Mouse (Mus musculus): Measurements from ENCODE around the gene Mybl2. TPM values are rescaled to one million over a fixed set of nuclear protein-coding genes. Genes with fewer than 3 reads are reported as not detected.

Gene Mybl2
- total RNA-seq, 2 experiments from 2014 or later, result 0.12 to 0.25 TPM

DNA sequence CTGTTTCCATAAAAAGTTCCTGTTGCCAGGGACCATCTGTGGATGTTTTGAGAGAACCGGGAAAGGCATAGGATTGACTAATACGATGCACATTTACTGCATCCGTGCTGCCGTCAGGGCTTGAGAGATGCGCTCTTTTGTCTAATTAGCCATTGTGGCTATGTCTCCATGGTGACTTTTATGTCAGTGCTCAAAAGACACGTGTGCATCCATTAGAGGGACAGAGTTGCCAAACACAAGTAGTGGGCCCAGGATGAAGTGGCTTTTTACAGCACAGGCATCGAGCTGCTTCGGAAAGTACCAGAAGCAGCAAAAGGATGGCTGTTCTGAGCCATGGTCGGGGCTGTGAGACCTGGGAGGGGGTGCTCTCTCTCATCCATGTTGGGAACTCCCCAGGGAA, 53.9 kb downstream of the Mybl2 start:
- no peak for DNase-seq (ENCODE audit: low spot score)

DNA sequence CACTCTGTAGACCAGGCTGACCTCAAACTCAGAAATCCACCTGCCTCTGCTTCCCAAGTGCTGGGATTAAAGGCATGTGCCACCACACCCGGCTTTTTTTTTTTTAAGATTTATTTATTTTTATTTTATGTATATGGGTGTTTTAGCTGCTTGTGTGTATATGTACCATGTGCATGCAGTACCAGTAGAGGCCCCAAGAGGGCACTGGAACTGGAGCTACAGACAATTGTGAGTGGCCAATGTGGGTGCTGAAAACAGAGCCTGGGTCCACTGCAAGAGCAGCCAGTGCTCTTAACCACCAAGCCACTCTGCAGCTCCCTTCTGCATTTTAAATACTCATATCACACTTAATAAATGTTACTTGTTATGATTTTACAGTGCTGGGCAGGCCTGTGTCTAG, 56.2 kb downstream of the Mybl2 start:
- DNase-seq (ENCODE audit: low spot score), result no peak

DNA sequence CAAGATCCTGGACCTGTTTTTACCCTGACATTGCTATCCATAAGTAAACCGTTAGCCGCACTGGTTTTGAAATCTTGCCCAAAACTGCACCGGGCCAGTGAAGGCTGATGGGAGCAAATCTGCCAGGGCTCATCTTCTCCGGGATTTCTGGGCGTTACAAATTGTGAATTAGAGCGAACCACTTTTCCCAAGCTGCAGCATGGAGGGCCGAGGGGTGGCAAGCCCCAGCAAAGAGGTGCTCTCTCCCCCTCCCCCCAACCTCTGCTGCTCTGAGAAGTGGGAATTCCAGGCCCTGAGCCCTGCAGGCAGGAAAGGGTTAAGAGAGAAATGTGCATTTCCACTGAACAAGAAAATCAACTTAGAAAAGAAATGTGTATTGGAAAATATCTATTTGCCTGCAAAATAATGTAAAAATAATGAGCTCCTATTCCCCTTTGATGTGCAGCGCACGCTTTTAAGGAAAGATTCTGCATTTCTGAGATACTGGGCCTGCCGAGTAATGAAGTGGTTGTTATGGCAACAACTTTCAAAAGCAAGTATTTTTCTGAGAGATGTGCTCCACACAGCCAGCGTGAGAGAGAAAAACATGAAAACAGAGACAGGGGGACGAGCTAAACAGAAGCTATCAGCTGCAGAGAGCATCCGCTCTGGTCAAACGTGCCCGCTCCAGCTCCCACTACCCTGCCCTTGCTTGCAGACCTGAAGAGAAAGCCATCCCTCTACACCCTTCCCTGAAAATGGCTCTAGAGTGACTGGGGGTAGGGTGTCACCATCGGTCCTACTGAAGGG, 57.1 kb downstream of the Mybl2 start:
- no peak for DNase-seq (ENCODE audit: low spot score)

DNA sequence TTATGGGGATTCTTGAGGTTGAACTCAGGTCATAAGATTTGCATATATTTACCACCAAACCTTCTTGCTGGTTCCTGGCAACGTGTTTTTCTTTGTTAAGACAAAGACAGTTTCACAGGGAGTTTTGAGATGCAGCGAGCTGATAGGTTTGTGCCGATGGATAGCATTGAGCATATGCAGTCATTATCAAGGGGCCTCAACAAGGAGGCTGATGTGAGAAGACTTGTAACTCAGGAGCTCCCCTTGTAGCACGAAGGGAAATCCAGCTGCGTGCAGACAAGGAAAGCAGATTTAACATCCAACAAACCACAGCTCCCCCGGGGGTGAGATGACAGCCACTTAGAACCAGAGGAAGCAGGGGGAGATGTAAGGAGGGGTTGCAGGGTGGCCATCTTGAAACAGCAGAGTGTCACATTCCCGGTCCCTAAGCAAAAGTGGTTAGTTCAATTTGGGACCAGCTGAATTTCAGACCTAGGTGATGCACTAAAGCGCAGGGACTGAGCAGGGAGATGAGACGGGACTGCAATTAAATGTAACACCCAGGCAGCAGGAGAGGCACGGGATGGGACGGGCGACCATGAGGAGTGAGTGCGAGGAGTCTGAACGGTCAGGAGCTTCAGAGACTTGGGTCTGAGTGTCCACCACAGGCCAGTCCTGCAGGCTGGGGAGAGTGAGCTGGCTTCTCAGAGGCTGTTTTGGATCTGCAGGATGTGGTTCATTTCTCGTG, 66.3 kb downstream of the Mybl2 start:
- DNase-seq (ENCODE audit: low spot score), result no peak

DNA sequence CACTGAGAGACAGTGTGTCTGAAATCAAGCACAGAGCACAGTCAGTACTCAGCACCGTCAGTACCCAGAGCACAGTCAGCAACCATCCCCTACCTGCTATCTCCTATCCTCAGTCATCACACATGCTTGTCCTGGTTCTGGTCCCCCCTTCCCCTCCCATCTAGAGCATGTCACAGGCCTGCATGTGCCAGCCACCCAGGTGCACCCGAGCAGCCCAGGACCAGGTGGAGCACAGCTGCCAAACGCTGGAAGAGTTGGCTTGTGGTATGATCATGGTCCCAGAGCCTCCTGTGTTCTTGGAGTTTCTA, 66.8 kb downstream of the Mybl2 start:
- no peak for DNase-seq (ENCODE audit: low spot score)

DNA sequence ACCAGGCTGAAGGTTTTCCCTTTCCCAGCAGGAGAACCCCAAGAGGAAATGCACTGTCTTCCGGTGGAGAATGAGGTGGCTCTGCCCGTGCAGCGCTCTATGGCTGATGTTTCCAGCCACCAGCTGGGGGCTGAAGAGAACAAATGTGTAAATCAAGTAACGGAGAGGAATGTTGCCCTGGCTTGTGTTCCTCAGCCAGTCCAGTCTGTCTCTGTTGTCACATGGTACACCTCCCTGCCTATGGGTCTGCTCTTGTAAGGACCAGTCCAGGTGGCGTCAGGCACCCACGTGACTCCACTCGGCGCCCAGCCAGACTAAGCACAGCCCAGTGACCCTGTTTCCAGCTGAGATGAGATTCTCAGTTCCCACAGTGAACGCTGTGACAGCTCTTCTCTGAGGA, 67.8 kb downstream of the Mybl2 start:
- peak; percentile 18 for DNase-seq (ENCODE audit: low spot score)

DNA sequence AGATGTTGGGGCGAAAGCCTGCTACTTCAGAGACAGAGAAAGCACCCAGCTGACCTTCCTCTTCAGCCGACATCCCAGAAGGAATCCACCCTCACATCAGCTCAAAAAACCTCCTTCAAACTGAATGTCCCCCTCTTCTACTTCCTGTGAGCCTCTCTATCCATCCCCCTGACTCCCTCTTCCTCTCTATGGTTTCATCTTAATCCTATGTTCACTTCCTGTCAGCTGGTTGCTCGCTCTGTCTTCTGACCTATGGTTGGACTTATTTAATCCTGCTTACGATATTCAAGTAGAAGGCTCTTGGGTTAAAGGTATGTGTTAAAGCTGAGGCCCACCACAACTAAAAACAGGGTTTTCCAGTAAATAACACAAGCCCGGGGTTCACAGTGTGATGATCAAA, 69.0 kb downstream of the Mybl2 start:
- DNase-seq (ENCODE audit: low spot score), result no peak

DNA sequence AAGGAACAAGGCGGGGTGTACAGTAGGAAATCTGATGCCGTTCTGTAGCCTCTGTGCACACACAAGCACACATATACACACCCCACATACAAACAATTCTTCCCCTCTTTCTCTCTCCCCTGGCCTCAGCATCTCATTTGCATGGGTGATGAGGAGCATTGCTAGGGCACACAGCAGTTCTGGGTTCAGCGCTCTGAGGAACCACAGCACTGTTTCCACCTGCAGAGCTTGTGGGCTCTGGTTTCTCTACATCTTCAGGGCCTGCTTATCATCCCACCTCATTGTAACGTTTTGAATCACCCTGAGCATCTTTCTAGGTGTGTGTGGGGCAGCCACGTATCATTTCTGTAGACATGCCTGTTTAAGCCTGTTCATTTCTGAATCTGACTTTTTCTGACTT, 76.3 kb downstream of the Mybl2 start:
- DNase-seq (ENCODE audit: low spot score), result no peak

DNA sequence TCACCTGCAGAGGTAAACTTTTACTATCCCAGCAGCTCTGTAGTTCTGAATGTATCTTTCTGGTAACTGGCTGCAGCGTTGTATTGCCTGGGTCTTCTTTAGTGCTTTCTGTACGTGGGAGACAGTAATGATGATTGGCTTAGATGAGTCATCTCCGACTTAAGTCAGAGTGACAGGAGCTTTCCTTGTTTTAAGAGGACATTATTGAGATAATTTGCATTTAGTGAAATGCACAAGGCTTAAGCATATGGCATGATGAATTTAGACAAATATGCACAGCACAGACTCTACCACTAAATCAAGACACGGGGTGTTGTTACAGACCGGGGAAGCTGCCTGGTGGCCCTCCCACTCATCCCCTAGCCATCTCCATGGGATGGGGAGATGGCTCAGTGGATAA, 77.8 kb downstream of the Mybl2 start:
- no peak for DNase-seq (ENCODE audit: low spot score)

Small RNAs within 50 kb of the gene (microRNA-seq; reads per million reads assigned to microRNA genes)
- not detected for gene Gm22174
- not detected for gene Mir7003

Other genes starting within 250 kb of the Mybl2 start
- 10 to 100 TPM; 38.1 to 38.4 TPM for gene Srsf6, start 123.2 kb upstream of the Mybl2 start, total RNA-seq (2021)
- not detected for gene L3mbtl1, start 111.2 kb upstream of the Mybl2 start, total RNA-seq (2021)
- gene Sgk2, start 67.4 kb upstream of the Mybl2 start, total RNA-seq (2021), result not detected
- 10 to 100 TPM; 15.7 to 16.7 TPM for gene Ift52, start 37.3 kb upstream of the Mybl2 start, total RNA-seq (2021)
- gene Gtsf1l, start 33.2 kb downstream of the Mybl2 start, total RNA-seq (2021), result not detected
- gene Tox2, start 148.4 kb downstream of the Mybl2 start, total RNA-seq (2021), result under 1 TPM; 0.09 to 0.26 TPM

Measured in gastrocnemius, adult 18-20 months (tissue).